Mouse (Mus musculus) cortical plate, adult 2 months (tissue): ENCODE measurements at regions not wholly inside any gene's neighbourhood (a gene's known extent, or its start where the extent isn't known, plus 50 kb on each side); places are given as distances from the start of the nearest gene placed in this dataset.

Source experiments
- CTCF ChIP-seq: fragments of 200-500 bp; IDR thresholded peaks from 2 replicates; pipeline ENCODE4 v1.5.1; 2011; ENCODE audit warnings: mild to moderate bottlenecking, control low read depth, low read length; ENCODE audit not compliant: insufficient read depth; ENCODE audit errors: extremely low read depth
- POLR2A ChIP-seq: fragments of 200-500 bp; IDR thresholded peaks from 2 replicates; pipeline ENCODE4 v1.6.1; 2011; ENCODE audit warnings: mild to moderate bottlenecking, low read length, control low read depth; ENCODE audit not compliant: insufficient read depth; ENCODE audit errors: extremely low read depth

DNA sequence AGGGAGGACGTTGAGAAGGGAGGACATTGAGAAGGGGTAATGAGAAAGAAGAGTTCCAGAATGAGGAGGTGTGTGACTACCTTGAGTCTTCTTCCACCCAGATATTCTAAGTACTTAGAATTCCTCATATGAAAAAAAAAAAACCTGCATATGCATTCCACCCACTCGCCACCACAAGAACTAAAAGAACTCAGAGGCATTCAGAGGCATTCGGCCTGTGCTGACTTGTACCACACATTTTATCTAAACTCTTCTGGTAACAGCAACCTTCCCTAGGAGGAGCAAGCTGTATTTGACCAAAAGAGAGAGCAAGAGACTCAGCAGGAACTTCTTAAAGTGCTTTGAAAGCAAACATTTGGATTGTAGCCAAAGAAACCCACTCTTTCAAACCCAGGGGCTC, 80.7 kb upstream of the Otogl start:
- TF ChIP-seq CTCF (no peak), POLR2A (no peak)
